Mouse (Mus musculus): ENCODE data around the gene Shisa2. TPM values are rescaled to one million over a fixed set of nuclear protein-coding genes. Genes with fewer than 3 reads are reported as not detected.

The Shisa2 gene
- polyA plus RNA-seq, 1 experiment from 2014 or later = 12.0 TPM

DNA sequence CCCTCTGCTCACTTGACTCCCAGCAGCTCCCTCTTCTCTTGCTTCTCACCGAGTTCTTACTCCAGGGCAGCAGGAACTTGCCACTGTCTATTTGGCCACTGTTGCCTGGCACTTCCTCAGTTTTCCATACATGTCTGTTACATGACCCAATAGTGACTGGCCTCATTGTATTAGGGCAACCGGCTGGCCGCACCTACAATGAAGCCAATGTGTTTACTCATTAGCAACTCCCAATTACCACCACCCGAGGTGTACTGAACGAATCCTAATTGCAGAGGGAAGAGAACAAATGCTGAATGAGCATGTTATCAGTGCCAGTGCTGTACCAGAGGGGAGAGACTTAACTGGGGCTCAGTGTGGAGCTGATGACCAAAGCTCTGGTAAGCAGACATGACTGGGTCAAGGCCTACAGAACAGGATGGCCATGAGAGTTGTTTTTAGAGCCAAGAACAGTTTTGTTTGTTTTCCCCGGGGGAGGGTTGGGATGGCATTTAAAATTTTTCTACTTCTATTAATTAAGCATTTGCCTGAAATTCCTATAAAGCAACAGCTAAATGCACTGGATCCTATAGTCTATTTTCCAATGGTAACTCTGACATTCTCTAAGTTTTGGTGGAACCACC, 47.9 kb downstream of the Shisa2 start:
- H3K9ac ChIP-seq (ENCODE audit: low read length) = no peak overlapping the region
- DNase-seq (ENCODE audit: low spot score, missing footprints) (no peak), ATAC-seq (ENCODE audit: low FRiP score) (no peak)
- H3K4me2 ChIP-seq = no peak overlapping the region
- no peaks in the 10 kb centered on the region for H3K36me3 ChIP-seq (ENCODE audit: control insufficient read depth, insufficient read depth, low read length)
- H3K27ac ChIP-seq (ENCODE audit: low read depth, low read length) = no peak overlapping the region
- WGBS = 86% methylated on average over 6 of the region's 6 CpGs
- H3K27me3 ChIP-seq (ENCODE audit: control insufficient read depth, insufficient read depth, low read length) = no peaks in the 10 kb centered on the region
- H3K4me3 ChIP-seq (ENCODE audit: low read depth, low read length) = no peak overlapping the region
- no peaks in the 10 kb centered on the region for H3K9me3 ChIP-seq (ENCODE audit: control insufficient read depth, low read length)
- no peaks in the 10 kb centered on the region for H3K4me1 ChIP-seq (ENCODE audit: control insufficient read depth, insufficient read depth, low read length)

DNA sequence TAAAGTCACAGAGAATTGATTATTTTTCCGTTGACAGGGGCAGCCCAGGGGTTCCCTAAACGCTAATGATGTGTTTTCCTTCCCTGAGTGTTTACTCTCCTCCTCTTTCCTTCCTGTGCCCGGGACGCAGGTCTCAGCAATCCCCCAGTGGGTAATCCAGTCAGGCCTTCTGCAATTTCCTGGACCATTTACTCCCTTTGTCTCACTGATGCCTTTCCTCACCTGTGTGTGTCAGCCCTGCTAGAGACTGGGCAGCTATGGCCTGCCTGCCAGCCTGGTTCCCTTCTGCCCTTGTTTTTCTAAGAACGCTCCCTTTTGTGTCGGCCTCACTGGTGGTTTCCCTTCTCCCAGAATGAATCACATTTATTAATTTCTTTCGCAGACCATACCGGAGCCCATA, 49.4 kb downstream of the Shisa2 start:
- Histone ChIP-seq H3K36me3 (ENCODE audit: control insufficient read depth, insufficient read depth, low read length) (no peaks in the 10 kb centered on the region), H3K27ac (ENCODE audit: low read depth, low read length) (no peak overlapping the region), H3K4me2 (no peak overlapping the region), H3K4me1 (ENCODE audit: control insufficient read depth, insufficient read depth, low read length) (no peaks in the 10 kb centered on the region), H3K27me3 (ENCODE audit: control insufficient read depth, insufficient read depth, low read length) (no peaks in the 10 kb centered on the region), H3K4me3 (ENCODE audit: low read depth, low read length) (no peak overlapping the region), H3K9me3 (ENCODE audit: control insufficient read depth, low read length) (no peaks in the 10 kb centered on the region), H3K9ac (ENCODE audit: low read length) (no peak overlapping the region)
- ATAC-seq (ENCODE audit: low FRiP score) (no peak), DNase-seq (ENCODE audit: low spot score, missing footprints) (no peak)
- WGBS = 52% methylated on average over 8 of the region's 8 CpGs

DNA sequence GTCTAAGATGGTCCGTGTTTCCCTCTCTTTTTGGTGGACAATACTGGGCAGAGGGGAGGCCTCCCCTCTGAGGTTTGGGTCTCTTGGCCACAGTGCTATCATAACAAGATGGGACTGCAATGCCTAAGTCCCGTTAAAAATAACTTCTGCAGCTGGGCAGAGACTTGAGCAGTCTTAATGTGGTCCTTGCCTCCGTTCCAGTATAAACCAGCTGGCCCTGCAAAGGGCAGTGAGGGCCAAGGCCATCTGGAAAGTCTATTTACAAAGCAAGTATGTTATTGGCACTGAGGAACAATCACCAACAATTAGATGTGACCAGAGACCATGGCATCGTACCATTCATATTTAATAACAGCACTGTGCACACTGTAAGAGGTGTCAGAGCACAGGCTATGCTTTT, 50.2 kb downstream of the Shisa2 start:
- H3K4me2 ChIP-seq = no peak overlapping the region
- no peaks in the 10 kb centered on the region for H3K9me3 ChIP-seq (ENCODE audit: control insufficient read depth, low read length)
- DNase-seq (ENCODE audit: low spot score, missing footprints) = no peak
- H3K36me3 ChIP-seq (ENCODE audit: control insufficient read depth, insufficient read depth, low read length) = no peaks in the 10 kb centered on the region
- no peaks in the 10 kb centered on the region for H3K4me1 ChIP-seq (ENCODE audit: control insufficient read depth, insufficient read depth, low read length)
- WGBS = 88% methylated on average over 4 of the region's 4 CpGs
- H3K27ac ChIP-seq (ENCODE audit: low read depth, low read length) = no peak overlapping the region
- H3K9ac ChIP-seq (ENCODE audit: low read length) = no peak overlapping the region
- H3K4me3 ChIP-seq (ENCODE audit: low read depth, low read length) = no peak overlapping the region
- no peak for ATAC-seq (ENCODE audit: low FRiP score)
- no peaks in the 10 kb centered on the region for H3K27me3 ChIP-seq (ENCODE audit: control insufficient read depth, insufficient read depth, low read length)

DNA sequence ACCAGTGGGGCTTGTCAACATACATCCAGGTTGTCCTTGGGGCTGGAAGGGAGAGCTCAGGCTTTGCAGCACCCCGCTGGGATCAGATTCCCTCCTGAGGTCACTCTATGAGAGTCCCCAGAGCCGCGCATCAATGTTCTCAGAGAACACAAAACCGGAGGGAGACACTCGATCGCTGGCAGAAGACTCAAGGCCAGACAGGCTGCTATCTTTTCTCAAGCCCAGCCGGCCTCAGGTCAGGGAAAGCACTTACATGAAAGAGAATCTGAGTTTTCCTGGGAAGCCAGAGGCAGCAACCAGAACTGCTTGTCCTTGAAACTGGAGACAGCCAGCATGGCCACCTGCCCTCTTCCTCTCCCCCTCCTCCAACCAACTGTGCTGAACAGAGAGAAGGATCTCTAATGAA, 52.5 kb downstream of the Shisa2 start:
- WGBS = 72% methylated on average over 7 of the region's 7 CpGs
- no peaks in the 10 kb centered on the region for H3K36me3 ChIP-seq (ENCODE audit: control insufficient read depth, insufficient read depth, low read length)
- DNase-seq (ENCODE audit: low spot score, missing footprints) = no peak
- no peak overlapping the region for H3K9ac ChIP-seq (ENCODE audit: low read length)
- no peaks in the 10 kb centered on the region for H3K9me3 ChIP-seq (ENCODE audit: control insufficient read depth, low read length)
- no peak for ATAC-seq (ENCODE audit: low FRiP score)
- H3K27me3 ChIP-seq (ENCODE audit: control insufficient read depth, insufficient read depth, low read length) = no peaks in the 10 kb centered on the region
- no peak overlapping the region for H3K4me3 ChIP-seq (ENCODE audit: low read depth, low read length)
- no peaks in the 10 kb centered on the region for H3K4me1 ChIP-seq (ENCODE audit: control insufficient read depth, insufficient read depth, low read length)
- H3K4me2 ChIP-seq = no peak overlapping the region
- no peak overlapping the region for H3K27ac ChIP-seq (ENCODE audit: low read depth, low read length)

Other genes with a start within 250 kb of the Shisa2 start
- 0.45 and 0.63 TPM in 2 replicates for gene Phf11c, start 229.9 kb upstream of the Shisa2 start, polyA plus RNA-seq (2014; fragmentation: Nextera tagmentation; extraction: Ambion mirVana)
- 13.1 and 13.7 TPM in 2 replicates for gene Setdb2, start 184.4 kb upstream of the Shisa2 start, polyA plus RNA-seq (2014; fragmentation: Nextera tagmentation; extraction: Ambion mirVana)
- 47.0 and 47.3 TPM in 2 replicates for gene Cab39l, start 184.3 kb upstream of the Shisa2 start, polyA plus RNA-seq (2014; fragmentation: Nextera tagmentation; extraction: Ambion mirVana)
- gene Cdadc1, start 27.3 kb upstream of the Shisa2 start, polyA plus RNA-seq (2014; fragmentation: Nextera tagmentation; extraction: Ambion mirVana) = 33.3 and 33.7 TPM in 2 replicates

Measured in midbrain, embryonic 11.5 days (tissue).